Mouse (Mus musculus) E14TG2a.4 (cell line): ENCODE data around the gene Efna4.

Experiments
- H3K27me3 ChIP-seq: 2 replicates; pipeline ENCODE4 v1.6.1; 2014; ENCODE audit warnings: low read length, control low read depth; ENCODE audit not compliant: insufficient read depth
- H3K36me3 ChIP-seq: 2 replicates; pipeline ENCODE4 v1.6.1; 2014; ENCODE audit warnings: low read length, control low read depth; ENCODE audit not compliant: insufficient read depth
- H3K4me1 ChIP-seq: replicated peaks from 2 replicates; pipeline ENCODE4 v1.6.1; 2014; ENCODE audit warnings: low read depth, low read length, control low read depth
- H3K4me3 ChIP-seq: replicated peaks from 2 replicates; pipeline ENCODE4 v1.5.1; 2014; ENCODE audit warnings: mild to moderate bottlenecking, low read length
- H3K9me3 ChIP-seq: 2 replicates; pipeline ENCODE4 v1.6.1; 2014; ENCODE audit warnings: low read length, control low read depth
- CTCF ChIP-seq: conservative IDR thresholded peaks from 2 replicates; pipeline ENCODE4 v1.5.1; 2014; ENCODE audit warnings: low read length
- NANOG ChIP-seq: IDR thresholded peaks from 2 replicates; pipeline ENCODE4 v1.6.1; 2014; ENCODE audit warnings: borderline replicate concordance, low read length, mixed read lengths
- POU5F1 ChIP-seq: IDR thresholded peaks from 2 replicates; pipeline ENCODE4 v1.6.1; 2014; ENCODE audit warnings: low read length, borderline replicate concordance

Efna4 gene

DNA sequence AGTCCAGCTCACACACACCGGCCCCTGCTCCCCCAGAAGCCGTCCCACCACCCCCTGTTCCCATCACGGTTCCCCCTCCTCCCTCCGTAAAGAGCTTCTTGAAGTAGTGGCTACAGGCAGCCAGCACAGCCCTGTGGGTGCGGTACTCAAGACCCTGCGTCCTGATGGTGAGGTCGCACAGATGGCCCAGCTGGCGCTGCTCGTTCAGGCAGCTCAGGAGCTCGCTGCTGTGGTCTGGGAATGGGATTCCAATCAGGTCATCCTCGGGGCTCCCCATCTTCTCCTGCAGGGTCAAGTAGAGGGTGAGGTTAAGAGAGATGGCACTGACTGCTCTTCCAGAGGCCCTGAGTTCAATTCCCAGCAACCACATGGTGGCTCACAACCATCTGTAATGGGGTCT lies 43.4 kb upstream of the Efna4 start:
- TF ChIP-seq NANOG = no peak
- no peak for TF ChIP-seq POU5F1
- TF ChIP-seq CTCF = no peak
- Histone ChIP-seq H3K9me3 (no peaks in the 10 kb centered on the region), H3K36me3 (peaks cover 17% of the 10 kb centered on the region), H3K4me3 (peak overlapping the region; percentile 78), H3K27me3 (peaks cover 32% of the 10 kb centered on the region), H3K4me1 (peaks cover 97% of the 10 kb centered on the region)

DNA sequence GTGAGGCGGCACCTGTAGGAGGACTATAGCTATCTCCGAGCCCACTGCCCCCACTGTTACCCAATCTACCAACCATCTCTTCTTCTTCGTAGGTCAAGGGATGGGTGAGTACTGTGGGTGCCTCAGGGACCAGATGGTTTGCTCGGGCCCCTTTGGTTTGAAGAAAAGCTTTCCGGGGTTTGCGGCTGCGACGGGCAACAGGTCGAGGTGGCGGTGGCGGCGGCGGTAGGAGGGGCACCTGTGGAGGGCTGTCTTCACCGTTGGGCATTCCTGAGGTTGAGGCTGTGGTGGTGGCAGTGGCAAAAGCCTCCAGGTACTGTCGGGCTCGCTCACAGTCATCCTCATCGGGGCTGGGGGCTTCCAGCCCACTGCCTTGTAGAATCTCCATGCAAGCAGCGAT lies 42.9 kb upstream of the Efna4 start:
- Histone ChIP-seq H3K36me3 (peaks cover 18% of the 10 kb centered on the region), H3K4me3 (peak overlapping the region; percentile 78), H3K27me3 (peaks cover 28% of the 10 kb centered on the region), H3K9me3 (no peaks in the 10 kb centered on the region), H3K4me1 (peaks cover 94% of the 10 kb centered on the region)
- TF ChIP-seq CTCF (no peak), POU5F1 (no peak), NANOG (no peak)

- TF ChIP-seq NANOG = no peak
- TF ChIP-seq CTCF = no peak
- no peak for TF ChIP-seq POU5F1
- Histone ChIP-seq H3K4me1 (peaks cover 90% of the 10 kb centered on the region), H3K9me3 (no peaks in the 10 kb centered on the region), H3K27me3 (peaks cover 24% of the 10 kb centered on the region), H3K36me3 (peaks cover 18% of the 10 kb centered on the region), H3K4me3 (peak overlapping the region; percentile 78)
Observed at GRCm38 (mm10) chr3:89380291-89380690, 42.5 kb upstream of the Efna4 start.

DNA sequence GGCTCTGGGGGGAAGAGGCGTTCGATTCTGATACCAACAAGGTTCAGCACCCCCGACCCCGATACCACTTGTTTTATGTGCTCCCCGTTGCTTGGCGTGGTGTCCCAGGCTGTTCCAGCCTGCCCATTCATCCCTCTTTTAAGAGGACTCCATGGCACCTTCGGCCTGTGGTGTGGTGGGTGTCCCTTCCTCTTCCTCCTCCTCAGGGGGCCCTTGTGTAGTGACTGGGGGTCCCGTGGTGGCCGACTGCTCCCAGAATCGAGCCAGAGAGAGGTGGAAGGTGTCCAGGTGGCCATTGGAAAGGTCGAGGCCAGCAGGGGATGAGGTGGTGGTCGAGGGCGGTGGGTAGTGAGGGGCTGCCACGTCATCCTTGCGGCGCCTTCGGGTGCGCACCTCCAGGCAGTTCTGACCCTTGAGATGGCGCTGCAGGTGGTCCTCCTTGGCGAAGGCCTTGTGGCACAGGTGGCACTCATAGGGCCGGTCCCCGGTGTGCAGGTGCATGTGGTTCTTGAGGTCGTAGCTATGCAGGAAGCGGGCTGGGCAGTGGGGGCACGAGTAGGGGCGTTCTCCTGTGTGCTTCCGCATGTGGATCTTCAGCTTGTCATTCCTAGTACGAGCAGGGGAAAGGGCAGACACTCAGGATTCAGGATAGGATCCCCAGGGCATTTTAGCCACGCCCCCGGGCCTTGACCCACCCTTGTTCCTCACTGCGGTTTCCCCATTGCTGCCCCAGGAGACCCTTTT lies 41.7 kb upstream of the Efna4 start:
- H3K36me3 ChIP-seq = peaks cover 18% of the 10 kb centered on the region
- peaks cover 22% of the 10 kb centered on the region for H3K27me3 ChIP-seq
- H3K4me3 ChIP-seq = peak overlapping the region; percentile 78
- no peaks in the 10 kb centered on the region for H3K9me3 ChIP-seq
- TF ChIP-seq NANOG = no peak
- H3K4me1 ChIP-seq = peaks cover 90% of the 10 kb centered on the region

- Histone ChIP-seq H3K9me3 (no peaks in the 10 kb centered on the region), H3K4me3 (peak overlapping the region; percentile 78), H3K27me3 (peaks cover 22% of the 10 kb centered on the region), H3K36me3 (peaks cover 18% of the 10 kb centered on the region), H3K4me1 (peaks cover 90% of the 10 kb centered on the region)
- TF ChIP-seq CTCF (peak; percentile 87), NANOG (no peak)
Observed at GRCm38 (mm10) chr3:89378394-89379067, 40.7 kb upstream of the Efna4 start.

GRCm38 (mm10) chr3:89377831-89378230 lies 40.0 kb upstream of the Efna4 start:
- H3K27me3 ChIP-seq = peaks cover 22% of the 10 kb centered on the region
- H3K4me3 ChIP-seq = peak overlapping the region; percentile 78
- peaks cover 90% of the 10 kb centered on the region for H3K4me1 ChIP-seq
- TF ChIP-seq CTCF = no peak
- no peak for TF ChIP-seq NANOG
- no peak for TF ChIP-seq POU5F1
- peaks cover 18% of the 10 kb centered on the region for H3K36me3 ChIP-seq
- H3K9me3 ChIP-seq = no peaks in the 10 kb centered on the region

DNA sequence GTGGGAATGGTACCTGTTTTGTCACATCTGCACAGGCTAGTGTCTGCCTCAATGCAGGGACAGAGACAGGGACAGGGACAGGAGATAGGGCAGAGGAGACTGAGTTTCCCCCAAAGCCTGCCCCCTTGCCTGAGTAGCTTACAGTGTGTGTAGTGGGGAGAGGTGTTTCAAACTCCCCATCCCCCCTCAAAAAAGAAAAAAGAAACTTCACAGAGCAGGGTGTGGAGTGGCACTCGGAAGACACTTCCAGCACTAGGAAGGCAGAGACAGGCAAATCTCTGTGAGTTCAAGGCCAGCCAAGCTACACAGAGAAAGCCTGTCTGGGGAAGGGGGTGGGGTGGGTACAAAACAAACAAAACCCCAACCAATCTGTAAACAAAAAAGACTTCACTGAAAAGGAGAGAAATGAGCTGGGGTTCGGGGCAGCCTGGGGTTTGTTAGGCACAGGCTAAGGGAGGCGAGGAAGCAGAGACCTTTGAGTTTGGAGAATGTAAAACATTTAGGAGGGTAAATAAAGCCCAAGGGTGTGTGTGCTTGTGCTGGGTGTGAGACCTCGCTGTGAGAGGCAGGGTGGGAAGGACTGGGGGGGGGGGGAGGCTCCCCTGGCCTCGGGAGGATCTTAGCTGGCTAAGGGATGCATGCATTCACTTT lies 35.9 kb upstream of the Efna4 start:
- H3K27me3 ChIP-seq = peaks cover 6% of the 10 kb centered on the region
- no peak for TF ChIP-seq CTCF
- no peak for TF ChIP-seq NANOG
- no peak for TF ChIP-seq POU5F1
- H3K9me3 ChIP-seq = no peaks in the 10 kb centered on the region
- peaks cover 5% of the 10 kb centered on the region; the same call in 1 of the 2 replicates for H3K36me3 ChIP-seq
- no peak overlapping the region for H3K4me3 ChIP-seq
- H3K4me1 ChIP-seq = peaks cover 56% of the 10 kb centered on the region

- Histone ChIP-seq H3K9me3 (no peaks in the 10 kb centered on the region), H3K4me3 (no peak overlapping the region), H3K27me3 (peaks cover 59% of the 10 kb centered on the region), H3K36me3 (no peaks in the 10 kb centered on the region), H3K4me1 (peaks cover 34% of the 10 kb centered on the region)
- TF ChIP-seq CTCF (no peak), POU5F1 (no peak)
Observed at GRCm38 (mm10) chr3:89367338-89367737, 29.5 kb upstream of the Efna4 start.
